Mouse (Mus musculus) embryonic facial prominence, embryonic 11.5 days (tissue): Measurements from ENCODE around the gene Ip6k1. TPM values are rescaled to one million over a fixed set of nuclear protein-coding genes. Genes with fewer than 3 reads are reported as not detected.
A peak's percentile ranks its signal among the peaks of the same experiment; 100 is the strongest.

Experiments
- ATAC-seq: fragments of 200-750 bp; cut with Nextera tagmentation; replicated peaks from 2 replicates; pipeline ENCODE4 v1.8.0; 2017; ENCODE audit warnings: low read depth; ENCODE audit not compliant: insufficient number of reproducible peaks, low FRiP score, low TSS enrichment
- DNase-seq: peaks from one replicate; pipeline ENCODE4 v3.0.0-alpha.2; 2015; ENCODE audit warnings: low spot score
- H3K27ac ChIP-seq: fragments of 300-500 bp; sonication (generic); replicated peaks from 2 replicates; pipeline ENCODE4 v1.5.1; 2014; ENCODE audit warnings: mild to moderate bottlenecking, low read depth, low read length, control low read depth
- H3K27me3 ChIP-seq: fragments of 300-500 bp; sonication (generic); 2 replicates; pipeline ENCODE4 v1.6.1; 2014; ENCODE audit warnings: mild to moderate bottlenecking, low read length, moderate library complexity, mixed read lengths; ENCODE audit not compliant: control insufficient read depth, insufficient read depth
- H3K36me3 ChIP-seq: fragments of 300-500 bp; sonication (generic); replicated peaks from 2 replicates; pipeline ENCODE4 v1.6.1; 2014; ENCODE audit warnings: low read depth, mild to moderate bottlenecking, low read length, moderate library complexity, mixed read lengths; ENCODE audit not compliant: control insufficient read depth, insufficient read depth
- H3K4me1 ChIP-seq: fragments of 300-500 bp; sonication (generic); 2 replicates; pipeline ENCODE4 v1.6.1; 2014; ENCODE audit warnings: low read length, mixed read lengths; ENCODE audit not compliant: control insufficient read depth, insufficient read depth
- H3K4me2 ChIP-seq: fragments of 300-500 bp; sonication (generic); 2 replicates; pipeline ENCODE4 v1.6.1; 2014; ENCODE audit warnings: low read depth, mild to moderate bottlenecking, control low read depth, low read length, moderate library complexity
- H3K4me3 ChIP-seq: fragments of 300-500 bp; sonication (generic); 2 replicates; pipeline ENCODE4 v1.5.1; 2014; ENCODE audit warnings: low read depth, low read length, control low read depth
- H3K9ac ChIP-seq: fragments of 300-500 bp; sonication (generic); replicated peaks from 2 replicates; pipeline ENCODE4 v1.6.1; 2014; ENCODE audit warnings: mild to moderate bottlenecking, control low read depth, low read length
- H3K9me3 ChIP-seq: fragments of 300-500 bp; sonication (generic); replicated peaks from 2 replicates; pipeline ENCODE4 v1.6.1; 2016; ENCODE audit warnings: mild to moderate bottlenecking, low read length, inconsistent platforms, mixed read lengths; ENCODE audit not compliant: control insufficient read depth
- WGBS: fragments of 180-500 bp; shearing (Covaris S2); extraction: QIAGEN DNeasy Blood & Tissue Kit; methylation state at CpG from one replicate; pipeline ENCODE4 v1.1.7; 2014; 5-methylcytosine and 5-hydroxymethylcytosine counted together
- polyA plus RNA-seq: library from polyadenylated mRNA; unstranded; fragments of >200 nt; fragmentation: Nextera tagmentation; extraction: Ambion mirVana; gene quantifications from 2 replicates; pipeline ENCODE4 v1.2.1, GENCODE M21; 2014

Ip6k1 gene
- polyA plus RNA-seq, 1 experiment from 2014 or later: 28.0 TPM

DNA sequence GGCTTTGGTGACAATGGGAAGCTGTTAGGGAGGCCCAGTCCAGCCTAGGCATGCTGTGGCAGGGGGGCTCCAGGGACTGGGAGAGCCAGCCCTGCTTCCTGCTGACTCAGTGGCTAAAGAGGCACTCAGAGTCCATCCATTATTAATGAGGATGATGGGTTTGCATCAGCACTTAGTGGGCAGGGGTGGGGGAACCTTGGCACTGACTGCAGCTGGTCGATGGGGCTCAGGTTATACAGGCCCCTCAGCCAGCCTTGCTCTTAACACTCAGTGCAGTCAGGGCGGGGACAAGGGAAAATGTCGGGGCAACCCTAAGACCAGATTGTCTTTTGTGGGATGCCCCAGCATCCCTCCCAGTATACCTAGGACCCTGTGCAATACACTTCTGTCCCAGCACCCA, 59.8 kb downstream of the Ip6k1 start:
- H3K4me3 ChIP-seq: no peak overlapping the region
- H3K27me3 ChIP-seq: no peaks in the 10 kb centered on the region
- H3K4me1 ChIP-seq: no peaks in the 10 kb centered on the region
- H3K9ac ChIP-seq: no peak overlapping the region
- 94% methylated on average over 3 of the region's 3 CpGs for WGBS
- H3K36me3 ChIP-seq: no peaks in the 10 kb centered on the region; the same call in 1 of the 2 replicates
- no peak overlapping the region for H3K4me2 ChIP-seq
- DNase-seq (no peak), ATAC-seq (no peak)
- no peaks in the 10 kb centered on the region for H3K9me3 ChIP-seq
- H3K27ac ChIP-seq: no peak overlapping the region

DNA sequence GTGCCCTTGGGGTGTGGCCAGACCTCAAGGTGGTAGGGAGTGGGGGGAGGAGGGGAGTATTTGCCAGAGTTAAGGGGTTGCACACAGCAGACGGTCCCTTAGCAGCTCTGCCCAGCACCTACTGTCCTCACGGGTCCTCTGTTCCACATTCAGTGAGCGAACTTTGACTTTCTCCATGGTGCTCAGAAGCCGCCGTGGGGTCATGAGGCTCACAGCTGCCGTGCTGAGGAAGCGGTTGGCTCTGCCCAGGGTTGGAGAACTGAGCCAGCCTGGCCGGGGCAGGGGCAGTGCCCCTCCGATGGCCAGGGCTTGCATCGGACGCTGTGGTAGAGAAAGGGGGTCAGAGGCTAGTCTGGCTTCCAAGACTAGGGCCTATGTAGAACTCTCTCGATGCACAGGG, 61.1 kb downstream of the Ip6k1 start:
- H3K4me2 ChIP-seq: no peak overlapping the region
- H3K4me3 ChIP-seq: no peak overlapping the region
- no peak overlapping the region for H3K9ac ChIP-seq
- no peaks in the 10 kb centered on the region for H3K4me1 ChIP-seq
- no peak overlapping the region for H3K27ac ChIP-seq
- WGBS: 85% methylated on average over 12 of the region's 12 CpGs
- H3K36me3 ChIP-seq: no peaks in the 10 kb centered on the region; the same call in 1 of the 2 replicates
- ATAC-seq (no peak), DNase-seq (no peak)
- no peaks in the 10 kb centered on the region for H3K9me3 ChIP-seq
- no peaks in the 10 kb centered on the region for H3K27me3 ChIP-seq

DNA sequence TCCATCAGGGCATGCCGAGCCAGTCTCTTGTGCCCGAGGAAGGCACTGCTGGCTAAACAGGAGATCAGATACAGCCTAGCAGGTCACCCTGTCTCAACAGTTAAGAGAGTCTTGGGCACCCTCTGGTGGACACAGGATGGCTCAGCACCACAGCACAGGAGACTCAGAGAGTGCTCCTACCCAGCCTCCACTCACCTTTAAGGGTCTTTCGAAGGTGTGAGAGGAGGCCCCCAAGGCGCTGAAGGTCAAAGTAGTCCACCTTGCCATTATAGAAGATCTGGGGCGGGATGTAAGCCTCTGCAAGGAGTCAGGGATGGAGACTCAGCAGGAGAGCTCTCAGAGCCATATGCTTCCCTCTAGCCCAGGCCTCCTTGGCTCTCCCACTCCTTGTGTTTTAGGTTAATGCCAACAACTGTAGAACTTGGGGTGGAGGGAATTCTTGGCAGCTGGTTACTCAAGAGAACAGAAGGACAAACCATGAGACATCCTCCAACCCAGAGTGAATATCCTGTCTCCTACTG, 63.2 kb downstream of the Ip6k1 start:
- no peak overlapping the region for H3K9ac ChIP-seq
- no peak overlapping the region for H3K4me3 ChIP-seq
- H3K27ac ChIP-seq: no peak overlapping the region
- ATAC-seq: no peak
- no peaks in the 10 kb centered on the region for H3K27me3 ChIP-seq
- no peaks in the 10 kb centered on the region for H3K4me1 ChIP-seq
- 41% methylated on average over 5 of the region's 5 CpGs for WGBS
- H3K36me3 ChIP-seq: no peaks in the 10 kb centered on the region; the same call in 1 of the 2 replicates
- DNase-seq: peak; percentile 73
- no peaks in the 10 kb centered on the region for H3K9me3 ChIP-seq
- no peak overlapping the region for H3K4me2 ChIP-seq

DNA sequence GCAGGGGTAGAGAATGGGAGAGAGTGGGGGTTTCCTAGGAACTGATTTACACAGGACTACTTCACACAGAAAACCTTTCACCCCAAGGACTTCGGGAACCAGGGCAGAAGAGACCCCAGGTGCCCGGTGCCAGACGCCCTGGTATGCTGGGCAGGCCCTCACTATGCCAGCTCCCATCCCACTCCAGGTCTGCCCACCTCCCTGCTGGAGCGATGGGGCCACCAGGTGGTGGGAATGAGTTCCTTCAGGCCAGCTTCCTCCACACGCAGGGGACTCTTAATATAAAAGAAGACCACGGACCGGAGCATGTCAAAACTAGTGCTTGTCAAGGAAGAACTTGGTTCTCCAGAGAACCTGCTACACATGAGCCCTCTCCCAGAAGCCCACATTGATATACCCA, 64.9 kb downstream of the Ip6k1 start:
- Histone ChIP-seq H3K4me3 (no peak overlapping the region), H3K36me3 (no peaks in the 10 kb centered on the region; the same call in 1 of the 2 replicates), H3K27ac (no peak overlapping the region), H3K9me3 (no peaks in the 10 kb centered on the region), H3K9ac (no peak overlapping the region), H3K27me3 (no peaks in the 10 kb centered on the region), H3K4me2 (no peak overlapping the region), H3K4me1 (no peaks in the 10 kb centered on the region)
- no peak for DNase-seq
- ATAC-seq: no peak
- WGBS: 84% methylated on average over 7 of the region's 7 CpGs

DNA sequence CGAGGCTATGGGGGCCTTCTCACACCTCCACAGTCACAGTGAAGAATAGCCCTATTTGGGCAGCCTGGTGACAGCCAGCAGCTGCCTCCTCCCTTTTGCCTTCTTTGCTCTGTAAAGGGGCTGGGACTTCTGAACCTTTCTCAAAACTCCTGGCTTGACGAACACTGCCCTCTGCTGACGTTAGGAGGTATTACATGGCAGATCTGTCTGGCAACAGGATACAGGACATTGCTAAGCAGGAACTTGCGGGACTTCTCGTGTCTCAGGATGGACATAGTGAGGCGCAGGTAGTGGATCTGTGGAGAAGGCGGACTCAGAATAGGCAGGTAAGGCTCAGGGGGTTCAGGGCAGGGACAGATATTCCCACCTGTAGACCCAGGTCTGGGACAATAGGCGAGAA, 65.6 kb downstream of the Ip6k1 start:
- H3K4me3 ChIP-seq: no peak overlapping the region
- H3K36me3 ChIP-seq: no peaks in the 10 kb centered on the region; the same call in 1 of the 2 replicates
- no peak overlapping the region for H3K27ac ChIP-seq
- no peak overlapping the region for H3K4me2 ChIP-seq
- H3K9ac ChIP-seq: no peak overlapping the region
- DNase-seq (peak; percentile 92), ATAC-seq (peak; percentile 31; the same call in 1 of the 2 replicates)
- 21% methylated on average over 8 of the region's 8 CpGs for WGBS
- no peaks in the 10 kb centered on the region for H3K27me3 ChIP-seq
- H3K9me3 ChIP-seq: no peaks in the 10 kb centered on the region
- H3K4me1 ChIP-seq: no peaks in the 10 kb centered on the region

DNA sequence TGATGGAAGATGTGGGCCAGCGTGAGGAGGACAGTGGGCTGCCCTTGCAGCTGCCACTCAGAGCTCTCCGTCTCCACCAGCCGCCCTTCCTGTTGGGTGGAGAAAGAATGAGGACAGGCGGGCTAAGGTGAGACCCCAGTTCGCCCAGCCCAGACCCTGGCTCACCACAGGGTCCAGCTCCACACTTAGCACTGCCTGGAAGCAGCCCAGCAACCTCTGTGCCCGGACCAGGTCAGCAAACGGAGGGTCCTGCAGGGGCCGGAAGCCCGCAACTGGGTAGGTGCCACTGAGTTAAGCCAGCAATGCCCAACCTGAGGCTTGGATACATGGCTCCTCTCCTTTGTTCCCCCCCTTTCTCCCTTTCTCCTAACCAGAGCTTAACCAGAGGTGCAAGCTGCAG, 66.7 kb downstream of the Ip6k1 start:
- WGBS: 93% methylated on average over 9 of the region's 9 CpGs
- H3K4me2 ChIP-seq: no peak overlapping the region
- H3K36me3 ChIP-seq: no peaks in the 10 kb centered on the region
- ATAC-seq: no peak
- H3K9me3 ChIP-seq: no peaks in the 10 kb centered on the region
- H3K4me3 ChIP-seq: no peak overlapping the region
- no peak overlapping the region for H3K27ac ChIP-seq
- H3K4me1 ChIP-seq: no peaks in the 10 kb centered on the region
- no peaks in the 10 kb centered on the region for H3K27me3 ChIP-seq
- no peak for DNase-seq
- H3K9ac ChIP-seq: no peak overlapping the region

DNA sequence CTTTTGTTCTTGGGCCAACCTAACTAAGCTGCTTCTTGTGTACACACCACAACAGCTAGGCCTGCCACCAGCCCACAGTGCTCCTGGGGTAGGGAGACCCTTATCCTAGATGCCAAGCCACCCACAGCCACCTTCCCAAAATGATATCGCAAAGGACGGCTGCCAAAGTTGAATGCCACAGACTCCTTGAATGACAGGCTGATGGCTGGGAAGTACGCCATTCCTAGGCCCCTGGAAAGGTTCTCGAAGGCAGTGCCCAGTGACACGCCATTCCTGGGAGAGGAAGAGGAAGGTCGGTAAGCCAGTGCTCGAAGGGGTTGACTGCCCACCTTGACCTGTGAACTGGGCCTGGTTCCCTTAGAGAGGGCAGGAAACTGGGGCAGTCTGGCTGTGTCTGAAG, 67.2 kb downstream of the Ip6k1 start:
- 89% methylated on average over 7 of the region's 7 CpGs for WGBS

DNA sequence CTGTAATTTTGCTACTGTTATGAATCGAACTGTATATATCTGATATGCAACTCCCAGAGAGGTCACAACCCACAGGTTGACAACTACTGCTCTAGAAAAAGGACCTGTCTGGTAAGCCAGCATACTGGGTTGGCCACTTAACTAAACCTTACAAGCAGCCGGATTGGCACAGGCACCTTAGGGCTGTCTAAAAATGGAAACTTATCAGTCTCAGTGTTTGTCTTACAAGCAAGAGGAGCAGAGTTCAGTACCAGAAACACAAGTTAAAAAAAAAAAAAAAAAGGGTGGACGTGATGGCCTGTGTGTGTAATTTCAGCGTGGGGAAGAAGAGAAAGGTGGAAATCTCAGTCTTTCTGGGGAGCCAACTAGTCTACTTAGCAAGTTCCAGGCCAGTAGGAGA, 69.5 kb downstream of the Ip6k1 start:
- H3K27me3 ChIP-seq: no peaks in the 10 kb centered on the region
- ATAC-seq (no peak), DNase-seq (no peak)
- no peaks in the 10 kb centered on the region for H3K36me3 ChIP-seq
- 87% methylated on average over 4 of the region's 4 CpGs for WGBS
- no peaks in the 10 kb centered on the region for H3K4me1 ChIP-seq
- no peak overlapping the region for H3K9ac ChIP-seq
- no peak overlapping the region for H3K4me2 ChIP-seq
- no peaks in the 10 kb centered on the region for H3K9me3 ChIP-seq
- H3K27ac ChIP-seq: no peak overlapping the region
- no peak overlapping the region for H3K4me3 ChIP-seq

More for the DNA sequence above, 67.2 kb downstream of the Ip6k1 start:
- Histone ChIP-seq H3K36me3 (no peaks in the 10 kb centered on the region), H3K4me3 (no peak overlapping the region), H3K9ac (no peak overlapping the region), H3K4me1 (no peaks in the 10 kb centered on the region), H3K27ac (no peak overlapping the region), H3K27me3 (no peaks in the 10 kb centered on the region), H3K9me3 (no peaks in the 10 kb centered on the region), H3K4me2 (no peak overlapping the region)
- ATAC-seq (no peak), DNase-seq (no peak)
